Mouse (Mus musculus) urinary bladder, adult 18-20 months (tissue): ENCODE measurements around the gene Mrpl39.

Source experiments
- DNase-seq, 2 experiments: peaks; one replicate each; pipeline ENCODE4 v3.0.0; 2022; ENCODE audit warnings: low spot score in 2 of 2, mixed read lengths in 2 of 2

The Mrpl39 gene

DNA sequence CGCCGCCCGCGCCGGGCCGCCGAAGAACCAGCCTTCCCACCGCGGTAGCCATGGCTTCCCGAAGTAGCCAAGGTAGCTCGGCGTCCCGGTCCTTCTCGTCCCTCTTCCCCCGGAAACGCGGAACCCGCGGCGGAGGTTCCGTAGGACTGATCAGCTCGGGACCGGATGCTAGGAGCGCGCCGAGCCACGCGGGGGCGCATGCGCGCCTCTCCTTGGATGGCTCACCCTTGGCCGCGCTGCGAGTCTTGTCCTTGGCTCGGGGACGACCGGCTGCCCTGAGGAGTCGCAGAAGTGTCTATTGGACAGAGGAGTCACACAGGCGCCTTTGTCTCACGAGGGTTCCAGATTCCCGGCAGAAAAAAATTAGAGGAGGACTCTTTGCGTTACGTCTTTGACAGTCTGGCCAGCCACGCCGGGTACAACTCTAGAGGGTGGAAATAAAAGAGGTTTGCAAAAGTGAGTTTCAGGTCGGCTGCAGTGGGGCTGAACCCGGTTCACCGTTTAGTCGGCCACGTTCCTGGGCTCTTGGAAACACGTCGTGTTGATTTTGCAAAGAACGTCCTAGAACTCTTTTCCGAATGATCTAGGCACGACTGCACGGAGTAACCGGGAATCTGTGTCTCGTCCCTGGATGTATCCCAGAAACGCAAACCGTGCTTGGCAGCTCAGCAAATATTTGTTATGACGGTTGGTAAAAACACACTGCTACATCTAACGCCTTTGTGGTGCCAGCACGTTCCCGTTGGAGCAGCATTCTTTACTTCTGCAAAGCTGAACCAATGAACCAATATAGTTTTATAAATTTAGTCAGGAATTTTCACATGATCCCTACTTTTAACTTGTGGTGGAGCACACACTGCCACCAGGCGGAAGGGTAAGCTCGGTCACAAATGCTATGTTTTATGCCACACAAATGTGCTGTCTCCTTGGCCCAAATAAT lies at the start of gene Mrpl39:
TSS of gene Mrpl39 (minus strand) at position 577 of the 940 bp plus-strand sequence.
- DNase-seq, result peak; percentile 93 to 99

DNA sequence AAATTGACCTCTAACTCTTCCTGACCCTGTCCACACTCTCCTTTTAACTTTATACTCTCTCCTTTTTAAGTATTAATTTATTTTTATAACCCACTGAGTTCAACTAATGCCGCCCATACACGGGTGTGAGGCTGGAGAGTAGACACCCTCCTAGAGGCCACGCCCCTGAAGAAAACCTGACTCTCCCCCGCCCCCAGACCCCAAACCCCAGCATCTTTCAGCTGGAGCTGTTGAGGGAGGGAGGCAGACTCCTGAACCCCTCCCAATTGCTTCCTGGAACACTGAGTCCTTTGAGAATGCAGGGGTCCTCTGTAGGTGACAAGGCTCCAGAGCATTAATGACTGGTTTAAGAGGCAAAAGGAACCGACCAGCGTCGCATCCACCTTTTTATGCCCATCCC lies 49.4 kb upstream of the Mrpl39 start:
- no peak for DNase-seq

DNA sequence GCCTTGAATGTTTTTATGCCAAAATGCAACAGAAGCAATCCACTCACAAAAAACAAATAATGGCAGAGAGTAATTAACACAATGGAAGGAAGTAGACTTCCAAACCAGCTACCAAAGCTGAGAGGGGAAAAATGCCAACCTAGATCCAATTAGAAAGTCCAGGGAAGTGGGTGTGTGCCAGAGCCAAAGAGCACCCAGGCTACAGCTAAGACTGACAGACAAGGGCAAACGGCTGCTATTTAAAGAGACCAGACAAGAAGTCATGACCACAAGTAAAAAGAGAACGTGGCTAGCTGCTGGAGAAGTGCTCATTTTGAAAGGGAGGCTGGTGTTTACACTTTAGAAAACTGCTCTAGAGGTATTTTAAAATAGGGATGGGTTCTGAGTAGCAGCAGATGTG lies 47.7 kb upstream of the Mrpl39 start:
- DNase-seq, result no peak

GRCm38 (mm10) chr16:84779718-84780117 lies 44.2 kb upstream of the Mrpl39 start:
- DNase-seq, result no peak

GRCm38 (mm10) chr16:84778861-84779630 lies 43.5 kb upstream of the Mrpl39 start:
- no peak for DNase-seq

DNA sequence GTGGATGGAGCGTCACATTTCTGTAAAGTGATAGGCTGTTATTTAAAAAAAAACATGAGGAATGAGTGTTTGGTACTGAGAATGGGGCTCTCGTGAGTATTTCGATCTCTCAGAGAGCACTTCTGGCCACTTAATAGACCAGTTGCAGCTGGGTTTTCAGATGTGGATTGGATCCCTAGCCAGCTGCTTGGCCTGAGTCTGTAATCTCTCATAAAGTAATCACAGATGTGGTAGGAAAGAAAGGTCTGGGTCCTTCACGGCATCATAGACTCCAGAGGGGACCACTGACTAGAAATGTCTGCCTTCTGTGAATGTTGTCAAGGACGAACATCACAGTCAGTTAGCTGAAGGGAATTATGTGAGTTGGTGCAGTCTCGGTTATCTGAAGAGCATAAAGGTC lies 42.9 kb upstream of the Mrpl39 start:
- no peak for DNase-seq

- no peak for DNase-seq
Observed at GRCm38 (mm10) chr16:84776089-84776784, 40.7 kb upstream of the Mrpl39 start.

DNA sequence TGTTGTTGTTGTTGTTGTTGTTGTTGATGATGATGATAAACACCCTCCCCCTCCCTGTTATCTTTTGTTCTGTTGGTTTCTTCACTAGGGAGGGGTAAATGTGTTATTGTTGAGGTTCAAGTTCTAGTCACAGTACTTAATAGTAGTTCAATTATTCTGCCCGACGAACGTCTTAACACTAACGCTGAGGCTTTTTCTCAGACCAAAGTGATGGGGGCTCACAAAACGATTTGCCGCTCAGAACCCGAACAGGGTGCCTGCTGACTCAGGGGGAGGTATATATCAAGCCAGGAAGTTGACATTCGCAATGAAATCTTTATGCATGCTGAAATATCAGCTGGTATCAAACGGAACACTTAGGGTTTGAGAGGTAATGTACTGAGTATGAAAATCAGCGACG lies 39.8 kb upstream of the Mrpl39 start:
- no peak for DNase-seq

- DNase-seq, result peak in 1 of 2 experiments; percentile 19
Observed at GRCm38 (mm10) chr16:84774761-84775231, 39.3 kb upstream of the Mrpl39 start.

DNA sequence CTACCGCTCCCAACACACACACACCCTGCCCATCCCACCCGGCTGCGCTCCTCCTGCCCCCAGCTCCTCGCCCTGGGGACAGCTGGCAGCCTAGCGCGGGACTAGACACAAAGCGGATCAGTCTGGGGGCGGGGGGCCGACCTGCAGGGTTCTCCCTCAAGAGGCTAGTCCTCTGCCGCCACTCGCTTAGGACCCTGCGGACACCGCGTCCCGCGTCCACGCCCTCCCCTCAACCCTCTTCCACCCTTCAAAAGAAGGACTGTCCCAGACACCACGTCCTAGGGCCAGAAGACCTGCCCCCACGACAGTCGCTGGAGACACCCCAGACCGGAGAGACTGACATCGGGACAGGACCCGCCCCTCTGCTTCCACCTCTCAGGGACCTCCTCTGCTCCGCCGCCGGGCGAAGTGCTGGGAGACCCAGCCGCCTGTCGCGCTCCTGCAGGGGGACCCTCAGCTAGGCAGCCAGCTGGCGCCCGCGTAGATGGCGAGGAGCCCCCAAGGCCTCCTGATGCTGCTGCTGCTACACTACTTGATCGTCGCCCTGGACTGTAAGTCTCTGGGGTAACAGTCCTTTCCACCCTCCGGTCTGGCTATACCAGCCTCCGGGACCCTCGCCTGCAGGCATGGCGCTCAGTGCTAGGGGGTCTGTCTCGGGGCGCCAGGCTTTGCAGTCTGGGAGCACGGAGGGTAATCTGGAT lies 38.6 kb upstream of the Mrpl39 start, which contains the start of gene Jam2:
TSS of gene Jam2 (plus strand) at position 121 of the 701 bp plus-strand sequence.
- peak; percentile 26 to 41 for DNase-seq

- DNase-seq, result no peak
Observed at GRCm38 (mm10) chr16:84773268-84773861, 37.8 kb upstream of the Mrpl39 start.

- no peak for DNase-seq
Observed at GRCm38 (mm10) chr16:84772496-84773267, 37.1 kb upstream of the Mrpl39 start.

DNA sequence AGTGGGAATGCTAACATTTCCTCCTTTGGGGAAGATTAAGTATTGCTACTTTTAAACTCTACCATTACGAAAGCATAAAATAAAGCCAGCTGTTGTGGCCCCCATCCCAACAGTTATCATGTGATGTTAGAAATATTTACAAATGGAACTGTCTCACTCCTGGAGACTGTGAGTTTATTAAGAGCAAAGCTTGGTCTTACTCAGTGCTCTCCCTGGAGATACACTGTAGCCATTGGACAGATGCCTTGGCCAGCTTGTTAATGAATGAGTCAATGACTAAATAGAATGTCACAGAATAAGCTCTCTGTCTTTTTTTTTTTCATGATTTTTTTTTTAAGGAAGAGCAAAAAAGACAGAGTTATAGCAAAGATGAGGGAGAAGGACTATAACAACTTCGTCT lies 35.9 kb upstream of the Mrpl39 start:
- peak in 1 of 2 experiments; percentile 31 for DNase-seq

DNA sequence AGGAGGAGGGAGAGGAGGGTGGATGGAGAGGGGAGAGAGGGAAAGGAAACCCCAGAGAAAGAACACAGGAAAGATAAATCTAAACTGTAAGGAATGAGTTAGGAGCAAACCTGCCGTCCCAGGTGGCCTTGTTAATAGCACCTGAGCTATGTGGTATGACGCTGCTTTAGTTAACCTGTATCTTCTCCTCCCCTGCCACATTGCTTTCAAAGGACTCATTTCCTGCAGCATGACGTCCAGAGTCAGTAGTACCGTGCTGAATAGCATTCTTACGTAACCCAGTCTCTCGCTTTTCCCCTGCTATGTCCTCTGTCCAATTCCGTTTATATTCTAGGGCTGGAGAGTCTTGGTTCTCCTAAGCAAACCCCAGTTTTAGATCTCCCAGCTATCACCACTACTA lies 35.3 kb upstream of the Mrpl39 start:
- no peak for DNase-seq

DNA sequence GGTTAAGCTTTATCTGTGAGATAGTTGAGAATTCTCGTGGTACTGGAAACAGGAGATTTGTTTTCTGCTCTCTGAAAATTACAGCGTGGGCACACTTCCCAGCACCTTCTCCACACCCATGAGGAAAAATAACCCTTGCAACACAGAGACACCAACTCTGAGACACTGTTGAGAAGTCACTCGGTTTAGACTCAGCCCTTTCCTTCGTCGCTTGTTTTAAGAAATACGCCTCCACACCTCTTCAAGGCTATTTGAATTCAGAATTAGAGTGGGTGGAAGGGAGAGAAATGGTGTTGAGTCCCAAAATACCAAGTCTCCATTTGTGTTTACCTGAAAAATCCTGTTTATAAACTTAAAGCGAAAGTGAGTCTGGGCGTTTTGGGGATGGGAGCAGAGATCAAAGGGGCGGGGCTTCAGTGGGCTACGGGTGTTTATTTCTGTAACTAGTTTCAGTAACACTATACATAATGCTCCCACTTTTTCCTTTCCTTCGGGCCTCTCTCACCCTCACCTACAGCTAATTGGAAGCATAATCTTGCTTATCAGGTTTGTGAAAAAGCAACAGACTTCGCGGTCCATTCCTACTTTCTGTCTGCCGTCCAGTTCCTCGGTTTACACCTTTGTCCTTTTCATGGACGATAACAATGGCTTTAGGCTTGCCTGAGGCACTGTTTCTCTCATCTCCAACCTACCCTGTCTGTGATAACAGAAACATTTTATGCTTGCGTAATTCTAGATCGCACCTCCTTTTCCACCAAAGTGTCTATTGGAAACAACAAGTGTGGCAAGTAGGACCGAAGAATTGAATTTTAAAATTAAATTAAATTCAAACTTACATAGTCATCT lies 34.3 kb upstream of the Mrpl39 start:
- no peak for DNase-seq

- no peak for DNase-seq
Observed at GRCm38 (mm10) chr16:84769182-84769581, 33.6 kb upstream of the Mrpl39 start.

DNA sequence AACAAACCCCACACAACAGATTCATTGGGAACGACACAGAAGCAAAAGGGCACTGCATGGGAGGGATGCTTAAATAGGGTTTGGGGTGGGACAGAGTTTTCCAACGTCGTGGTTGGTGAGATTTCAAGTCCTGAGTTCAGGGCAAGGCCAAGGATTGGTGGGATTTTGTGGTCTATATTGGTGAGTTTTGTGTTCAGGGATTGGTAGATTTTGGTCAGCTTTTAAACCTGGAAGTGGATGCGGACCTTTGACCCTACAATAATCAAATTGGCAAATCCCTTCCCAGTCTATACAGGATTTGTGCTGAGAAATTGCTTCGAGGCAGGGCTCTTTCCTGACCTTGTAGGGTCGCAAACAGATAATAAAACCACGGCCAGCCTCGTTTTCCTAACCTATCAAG lies 32.4 kb upstream of the Mrpl39 start:
- DNase-seq, result no peak

DNA sequence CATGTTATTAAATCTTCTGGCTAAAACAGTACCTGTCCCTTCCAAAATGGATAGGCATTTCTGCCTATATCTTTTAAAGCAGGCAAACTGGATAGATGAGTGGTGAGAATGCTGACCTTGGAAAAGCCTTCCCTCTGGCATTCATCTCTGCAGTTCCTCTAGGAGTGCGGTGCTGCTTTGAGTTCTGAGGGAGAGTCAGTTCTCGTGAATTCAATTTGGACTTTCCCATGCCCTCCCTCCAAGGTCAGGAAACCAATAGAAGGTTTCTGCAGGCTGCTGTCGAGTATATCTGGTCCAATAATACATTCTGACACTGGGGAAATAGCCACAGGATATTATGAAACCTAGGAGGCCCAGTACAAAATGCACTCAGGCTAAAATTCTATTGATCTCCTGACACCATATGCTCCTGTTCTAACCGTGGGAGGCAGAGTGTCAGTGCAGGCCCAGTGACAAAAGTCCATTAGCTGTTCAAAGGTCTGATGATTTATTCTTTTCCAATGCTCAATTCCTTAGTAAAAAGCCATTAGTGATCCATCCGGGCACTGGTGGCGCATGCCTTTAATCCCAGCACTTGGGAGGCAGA lies 10.3 kb upstream of the Mrpl39 start:
- no peak for DNase-seq
